Mouse (Mus musculus) hindbrain, postnatal 0 days (tissue): ENCODE measurements at regions not wholly inside any gene's neighbourhood (a gene's known extent, or its start where the extent isn't known, plus 50 kb on each side); places are given as distances from the start of the nearest gene placed in this dataset.

Experiments used
- ATAC-seq: fragments of 200-750 bp; cut with Nextera tagmentation; 2 replicates; pipeline ENCODE4 v1.8.0; 2017; ENCODE audit warnings: mild to moderate bottlenecking, moderate TSS enrichment, moderate library complexity
- DNase-seq: peaks from one replicate; pipeline ENCODE4 v3.0.0-alpha.2; 2015; ENCODE audit warnings: low spot score
- H3K27ac ChIP-seq: fragments of 300-500 bp; sonication (generic); 2 replicates; pipeline ENCODE4 v1.5.1; 2014; ENCODE audit warnings: mild to moderate bottlenecking
- H3K27me3 ChIP-seq: fragments of 300-500 bp; sonication (generic); 2 replicates; pipeline ENCODE4 v1.6.1; 2014; ENCODE audit warnings: low read length, mixed read lengths; ENCODE audit not compliant: insufficient read depth
- H3K36me3 ChIP-seq: fragments of 300-500 bp; sonication (generic); 2 replicates; pipeline ENCODE4 v1.6.1; 2014; ENCODE audit warnings: low read length, mixed read lengths; ENCODE audit not compliant: insufficient read depth
- H3K4me1 ChIP-seq: fragments of 300-500 bp; sonication (generic); 2 replicates; pipeline ENCODE4 v1.6.1; 2014; ENCODE audit warnings: antibody characterized with exemption, low read length, mixed read lengths; ENCODE audit not compliant: insufficient read depth
- H3K4me2 ChIP-seq: fragments of 300-500 bp; sonication (generic); 2 replicates; pipeline ENCODE4 v1.6.1; 2014; ENCODE audit warnings: low read depth, mild to moderate bottlenecking, low read length, moderate library complexity, mixed read lengths
- H3K4me3 ChIP-seq: fragments of 300-500 bp; sonication (generic); 2 replicates; pipeline ENCODE4 v1.5.1; 2014; ENCODE audit warnings: low read length
- H3K9ac ChIP-seq: fragments of 300-500 bp; sonication (generic); replicated peaks from 2 replicates; pipeline ENCODE4 v1.6.1; 2014; ENCODE audit warnings: mild to moderate bottlenecking, low read length, moderate library complexity, mixed read lengths
- H3K9me3 ChIP-seq: fragments of 300-500 bp; sonication (generic); 2 replicates; pipeline ENCODE4 v1.6.1; 2016; ENCODE audit warnings: low read length, mixed read lengths
- CTCF ChIP-seq: IDR thresholded peaks from 2 replicates; pipeline ENCODE4 v1.5.1; 2016; ENCODE audit warnings: antibody characterized with exemption, control low read depth, low read depth
- WGBS: fragments of 180-500 bp; shearing (Covaris S2); extraction: QIAGEN DNeasy Blood & Tissue Kit; methylation state at CpG from one replicate; pipeline ENCODE4 v1.1.7; 2014; 5-methylcytosine and 5-hydroxymethylcytosine counted together

DNA sequence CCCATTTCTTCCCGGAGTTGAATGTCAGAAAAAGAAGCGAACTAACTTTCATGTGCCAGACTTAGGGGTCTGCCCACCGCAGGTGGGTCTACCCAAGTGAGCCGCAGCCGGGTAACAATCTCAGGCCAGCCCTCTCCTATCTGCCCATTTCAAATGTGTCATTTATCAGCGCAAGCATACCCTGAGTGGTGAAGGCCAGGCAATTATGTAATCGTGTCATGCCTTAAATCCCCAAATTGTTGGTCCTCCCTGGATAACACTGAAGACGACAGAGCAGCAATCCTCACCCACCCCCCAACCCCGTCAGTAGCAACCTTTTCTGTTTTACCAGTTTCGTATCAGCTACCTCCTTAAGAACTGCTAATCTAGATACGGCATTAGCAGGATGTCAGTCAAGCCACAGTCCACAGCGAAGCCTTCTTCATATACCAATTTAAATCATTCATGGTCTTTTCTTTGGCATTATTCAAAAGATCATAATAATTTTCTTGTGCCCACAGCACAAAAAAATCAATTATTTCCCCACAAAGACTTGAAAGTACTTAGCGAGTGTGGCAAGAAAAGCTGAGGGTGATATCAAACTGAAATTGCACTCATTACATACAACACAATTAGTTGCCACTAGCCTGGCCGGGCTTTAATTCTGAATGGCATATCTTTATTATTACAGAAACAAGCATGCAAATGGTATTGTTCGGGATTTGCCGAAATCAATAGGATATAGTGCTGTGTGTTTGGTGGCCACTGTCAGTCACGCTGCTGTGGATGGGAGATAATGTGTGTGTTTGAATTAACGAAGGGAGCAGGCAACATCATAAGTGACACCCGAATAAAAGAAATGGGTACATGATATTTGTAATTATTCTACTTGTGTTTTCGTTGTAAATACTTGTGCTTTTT lies 85.1 kb upstream of the Six3 start:
- no peak overlapping the region for H3K27ac ChIP-seq
- 47% methylated on average over 20 of the region's 20 CpGs for WGBS
- no peak overlapping the region for H3K9ac ChIP-seq
- DNase-seq = no peak
- no peaks in the 10 kb centered on the region for H3K36me3 ChIP-seq
- ATAC-seq = no peak
- H3K27me3 ChIP-seq = no peaks in the 10 kb centered on the region
- no peak overlapping the region for H3K4me2 ChIP-seq
- no peaks in the 10 kb centered on the region for H3K4me1 ChIP-seq
- no peaks in the 10 kb centered on the region for H3K9me3 ChIP-seq
- TF ChIP-seq CTCF = no peak
- H3K4me3 ChIP-seq = no peak overlapping the region

GRCm38 (mm10) chr17:85536311-85536710 lies 77.1 kb upstream of the Six3 start:
- no peak for TF ChIP-seq CTCF
- Histone ChIP-seq H3K36me3 (no peaks in the 10 kb centered on the region), H3K27ac (no peak overlapping the region), H3K27me3 (no peaks in the 10 kb centered on the region), H3K9me3 (no peaks in the 10 kb centered on the region), H3K9ac (no peak overlapping the region), H3K4me2 (no peak overlapping the region), H3K4me3 (no peak overlapping the region), H3K4me1 (no peaks in the 10 kb centered on the region)
- no peak for DNase-seq
- WGBS = 95% methylated on average over 3 of the region's 3 CpGs
- no peak for ATAC-seq

GRCm38 (mm10) chr17:85541258-85541777 lies 72.1 kb upstream of the Six3 start:
- TF ChIP-seq CTCF = no peak
- Histone ChIP-seq H3K4me2 (no peak overlapping the region), H3K9ac (no peak overlapping the region), H3K27me3 (no peaks in the 10 kb centered on the region), H3K36me3 (no peaks in the 10 kb centered on the region), H3K9me3 (no peaks in the 10 kb centered on the region), H3K27ac (no peak overlapping the region), H3K4me3 (no peak overlapping the region), H3K4me1 (no peaks in the 10 kb centered on the region)
- WGBS = 77% methylated on average over 2 of the region's 2 CpGs
- ATAC-seq (no peak), DNase-seq (no peak)

GRCm38 (mm10) chr17:85548061-85548460 lies 65.3 kb upstream of the Six3 start:
- no peaks in the 10 kb centered on the region for H3K9me3 ChIP-seq
- H3K27ac ChIP-seq = no peak overlapping the region
- 85% methylated on average over 5 of the region's 5 CpGs for WGBS
- ATAC-seq = no peak
- H3K4me2 ChIP-seq = no peak overlapping the region
- TF ChIP-seq CTCF = no peak
- no peaks in the 10 kb centered on the region for H3K4me1 ChIP-seq
- no peaks in the 10 kb centered on the region for H3K36me3 ChIP-seq
- no peak overlapping the region for H3K4me3 ChIP-seq
- DNase-seq = no peak
- no peaks in the 10 kb centered on the region for H3K27me3 ChIP-seq
- H3K9ac ChIP-seq = no peak overlapping the region

DNA sequence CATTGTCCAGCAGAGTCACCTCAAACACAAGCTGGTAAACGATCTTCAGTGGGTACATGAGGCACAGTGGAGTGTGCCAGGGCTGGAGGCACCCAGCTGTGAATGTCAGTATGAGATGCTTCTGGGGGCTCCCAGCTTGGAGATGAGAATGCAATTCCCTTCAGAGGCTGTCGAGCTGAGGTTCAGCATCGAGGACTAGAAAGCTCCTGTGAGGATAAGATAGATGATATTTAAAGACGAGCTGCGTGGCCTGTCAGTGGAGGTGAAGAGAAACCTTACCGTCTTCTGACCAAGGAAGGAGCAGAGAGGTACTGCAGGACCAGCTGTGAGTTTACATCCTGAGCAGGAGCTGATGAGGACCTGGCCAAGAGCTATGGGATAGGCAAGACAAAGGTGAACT lies 52.4 kb upstream of the Six3 start:
- WGBS = 85% methylated on average over 6 of the region's 6 CpGs
- H3K4me3 ChIP-seq = no peak overlapping the region
- H3K27ac ChIP-seq = no peak overlapping the region
- no peak overlapping the region for H3K9ac ChIP-seq
- no peaks in the 10 kb centered on the region for H3K9me3 ChIP-seq
- H3K27me3 ChIP-seq = no peaks in the 10 kb centered on the region
- ATAC-seq (no peak), DNase-seq (no peak)
- H3K4me2 ChIP-seq = no peak overlapping the region
- TF ChIP-seq CTCF = no peak
- H3K4me1 ChIP-seq = no peaks in the 10 kb centered on the region
- H3K36me3 ChIP-seq = no peaks in the 10 kb centered on the region

DNA sequence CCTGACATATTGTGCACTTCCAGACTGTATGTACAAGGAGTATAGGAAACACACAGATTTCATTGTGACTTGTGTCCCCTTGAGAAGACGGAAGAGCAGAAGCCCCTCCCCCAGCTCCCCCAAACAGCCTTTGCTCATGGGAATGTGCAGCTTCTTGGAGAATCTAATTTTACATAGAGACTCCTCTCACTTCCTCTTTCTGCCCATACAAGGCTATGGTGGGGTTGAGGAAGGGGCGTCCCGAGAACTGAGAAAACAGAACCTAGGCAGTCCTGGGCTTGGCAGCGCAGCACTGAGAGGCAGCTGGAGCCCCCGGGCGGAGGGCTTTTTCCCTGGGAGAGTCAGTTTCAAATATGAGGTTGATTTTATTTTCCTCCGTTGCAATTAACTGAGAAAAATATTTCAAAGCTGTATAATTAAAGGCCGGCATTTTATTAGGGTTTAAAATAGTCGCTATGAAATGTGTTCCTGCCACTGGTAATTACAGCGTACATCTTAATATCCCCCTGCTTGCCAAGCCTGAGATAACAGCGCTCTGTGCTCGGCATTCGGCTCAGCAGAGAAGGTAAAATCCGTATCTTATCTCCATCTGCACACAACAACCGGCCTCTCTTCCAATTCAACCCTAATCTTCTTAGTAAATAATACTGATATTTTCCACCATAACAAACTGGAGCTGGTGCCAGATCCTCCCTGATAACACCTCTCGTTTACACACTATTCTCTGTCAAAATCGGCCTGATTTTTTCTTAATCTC lies 50.7 kb upstream of the Six3 start:
- WGBS = 64% methylated on average over 17 of the region's 17 CpGs

DNA sequence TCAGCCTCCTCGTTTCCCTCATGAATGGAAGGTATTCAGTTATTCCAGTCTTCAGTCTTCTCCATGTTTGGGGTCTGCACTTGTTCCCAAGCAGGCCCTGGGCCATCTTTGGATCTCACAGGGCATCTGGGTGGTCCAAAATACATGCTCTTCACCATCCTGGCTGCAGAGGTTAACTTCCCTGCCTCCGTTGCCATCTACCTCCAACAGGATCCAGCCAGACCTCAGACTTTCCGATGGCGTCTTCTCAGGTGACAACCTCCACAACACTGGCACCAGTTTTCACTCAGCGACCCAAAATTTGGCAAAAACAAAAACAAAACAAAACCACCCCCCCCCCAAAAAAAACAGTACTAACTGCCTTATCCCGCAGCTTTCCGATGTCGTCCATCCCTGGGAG lies 50.0 kb upstream of the Six3 start:
- no peak overlapping the region for H3K9ac ChIP-seq
- no peak for TF ChIP-seq CTCF
- no peak for DNase-seq
- no peak overlapping the region for H3K27ac ChIP-seq
- H3K4me1 ChIP-seq = no peaks in the 10 kb centered on the region
- H3K36me3 ChIP-seq = no peaks in the 10 kb centered on the region
- H3K9me3 ChIP-seq = no peaks in the 10 kb centered on the region
- 80% methylated on average over 8 of the region's 8 CpGs for WGBS
- H3K4me3 ChIP-seq = no peak overlapping the region
- no peaks in the 10 kb centered on the region for H3K27me3 ChIP-seq
- no peak overlapping the region for H3K4me2 ChIP-seq
- no peak for ATAC-seq

More for the DNA sequence above, 50.7 kb upstream of the Six3 start:
- Histone ChIP-seq H3K4me2 (no peak overlapping the region), H3K27ac (no peak overlapping the region), H3K4me3 (no peak overlapping the region), H3K36me3 (no peaks in the 10 kb centered on the region), H3K9ac (no peak overlapping the region), H3K27me3 (no peaks in the 10 kb centered on the region), H3K9me3 (no peaks in the 10 kb centered on the region), H3K4me1 (no peaks in the 10 kb centered on the region)
- no peak for ATAC-seq
- TF ChIP-seq CTCF = no peak
- peak; percentile 25 for DNase-seq
